Mouse (Mus musculus): Measurements from ENCODE around the gene Lypd3.
A peak's percentile ranks its signal among the peaks of the same experiment; 100 is the strongest.
"Not testable (repeated sequence)": the region's sequence is repeated elsewhere in the genome, so short reads cannot be mapped to it uniquely, and the experiment has no call there.

The Lypd3 gene

DNA sequence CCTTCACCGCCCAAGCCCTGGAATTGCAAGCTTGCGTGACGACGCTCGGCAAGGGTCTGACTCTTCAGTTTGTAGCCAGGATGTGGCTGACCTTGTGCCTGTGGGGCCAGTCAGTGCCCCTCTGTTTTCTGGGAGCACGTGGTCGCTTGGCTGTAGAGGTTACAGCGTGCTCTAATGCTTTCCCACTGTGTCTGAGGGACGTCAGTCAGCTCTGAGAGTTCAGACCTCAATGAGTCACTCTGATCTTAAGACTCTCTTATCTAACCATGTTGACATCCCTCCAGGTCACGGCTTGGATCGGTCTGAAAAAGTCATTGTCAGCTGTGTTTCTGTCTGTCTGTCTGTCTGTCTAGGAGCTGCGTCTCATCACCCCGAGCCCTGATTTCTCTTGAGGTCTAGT lies 21.5 kb upstream of the Lypd3 start:
- no peak for DNase-seq

GRCm38 (mm10) chr7:24617763-24618162 lies 18.6 kb upstream of the Lypd3 start:
- no peak for DNase-seq

GRCm38 (mm10) chr7:24618374-24618773 lies 18.0 kb upstream of the Lypd3 start:
- not testable (repeated sequence) for DNase-seq

- DNase-seq = peak; percentile 11
These were observed 16.5 kb upstream of the Lypd3 start for GRCm38 (mm10) chr7:24619671-24620397.

DNA sequence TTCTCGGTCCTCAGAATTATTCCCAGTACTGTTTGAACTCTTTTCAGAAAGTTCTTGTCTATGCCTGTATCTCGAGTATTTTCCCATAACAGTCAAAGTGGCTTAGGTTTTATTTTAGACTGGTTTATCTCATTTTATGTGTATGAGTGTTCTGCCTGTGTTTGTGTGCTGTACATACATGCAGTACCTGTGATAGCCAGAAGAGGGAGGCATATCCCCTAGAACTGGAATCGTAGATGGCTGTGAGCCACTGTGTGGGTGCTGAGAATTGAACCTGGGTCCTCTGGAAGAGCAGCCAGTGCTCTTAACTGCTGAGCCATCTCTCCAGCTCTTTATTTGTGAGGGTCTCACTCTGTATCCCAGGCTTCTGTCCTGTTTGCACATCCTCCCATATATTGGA lies 15.2 kb upstream of the Lypd3 start:
- DNase-seq = peak; percentile 15

DNA sequence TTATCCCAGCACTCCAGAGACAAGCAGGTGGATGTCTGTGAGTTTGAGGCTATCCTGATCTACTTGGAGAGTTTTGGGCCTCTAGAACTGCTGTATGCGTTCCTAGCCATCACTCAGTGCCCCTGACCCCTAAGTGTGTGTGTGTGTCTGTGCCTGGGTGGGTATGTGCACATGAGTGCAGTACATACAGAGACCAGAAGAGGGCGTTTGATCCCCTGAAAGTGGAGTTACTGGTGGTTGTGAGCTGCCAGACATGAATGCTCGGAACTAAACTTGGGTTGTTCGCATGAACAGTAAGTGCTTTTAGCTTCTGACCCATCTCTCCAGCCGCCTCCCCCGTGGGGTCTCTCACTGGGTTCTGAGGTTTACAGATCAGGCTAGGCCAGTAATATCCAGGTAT lies 13.4 kb upstream of the Lypd3 start:
- peak; percentile 11 for DNase-seq

GRCm38 (mm10) chr7:24628685-24629610 lies 7.4 kb upstream of the Lypd3 start:
- peak; percentile 92 for DNase-seq

- DNase-seq = no peak
These were observed 6.7 kb upstream of the Lypd3 start for GRCm38 (mm10) chr7:24629672-24630071.

DNA sequence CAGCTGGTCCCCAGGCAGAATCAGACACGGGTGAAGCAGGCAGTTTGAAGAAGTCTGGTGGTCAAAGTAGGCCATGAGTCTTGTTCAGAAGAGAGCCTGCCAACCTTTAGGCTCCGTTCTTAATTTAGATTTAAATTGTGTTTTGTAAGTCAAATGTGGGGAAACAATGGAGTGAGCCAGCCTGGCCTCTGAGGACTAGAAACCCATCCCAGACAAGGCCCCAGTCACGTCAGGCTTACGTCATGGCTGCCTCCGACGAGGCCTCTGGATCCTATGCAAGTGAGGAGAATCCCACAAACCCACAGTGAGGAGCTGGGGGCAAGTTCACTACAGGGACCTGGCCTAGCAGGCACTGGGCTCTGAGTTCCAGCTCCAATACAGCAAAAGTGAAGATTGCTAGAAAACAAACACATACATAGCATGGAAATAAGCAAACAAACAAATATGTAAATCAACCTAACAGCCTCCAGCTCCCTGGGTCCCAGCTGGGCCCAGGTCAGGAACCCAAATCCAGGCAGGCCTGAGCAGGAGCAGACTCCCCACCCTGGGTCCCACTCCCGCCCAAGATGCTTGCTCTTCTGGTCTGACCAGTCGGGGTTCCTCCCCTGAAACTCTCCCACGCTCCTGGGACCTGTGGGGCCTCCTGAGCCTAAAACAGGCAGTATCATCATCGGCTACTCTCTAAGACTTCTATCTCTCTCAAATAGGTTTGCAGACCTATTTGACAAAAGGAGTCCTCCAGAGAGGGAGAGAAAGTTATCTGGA lies 6.1 kb upstream of the Lypd3 start:
- DNase-seq = no peak

DNA sequence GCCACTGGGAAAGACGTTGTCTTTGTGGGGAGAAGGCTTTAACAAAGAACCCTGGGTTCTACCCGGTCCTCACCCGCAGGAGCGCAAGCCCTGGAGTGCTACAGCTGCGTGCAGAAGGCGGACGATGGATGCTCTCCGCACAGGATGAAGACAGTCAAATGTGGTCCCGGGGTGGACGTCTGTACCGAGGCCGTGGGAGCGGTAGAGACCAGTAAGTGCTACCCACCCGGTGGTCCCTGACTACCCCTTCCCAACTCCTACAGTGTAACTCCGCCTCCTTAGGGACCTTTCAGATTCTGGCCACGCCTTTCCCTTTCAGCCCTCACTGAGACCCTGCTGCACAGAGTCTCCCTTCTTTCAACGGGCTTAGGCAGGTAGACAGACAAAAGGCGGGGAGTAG lies 696 bp downstream of the Lypd3 start:
- DNase-seq = no peak

- peak; percentile 43 for DNase-seq
These were observed 1.9 kb downstream of the Lypd3 start for GRCm38 (mm10) chr7:24638026-24638856.

DNA sequence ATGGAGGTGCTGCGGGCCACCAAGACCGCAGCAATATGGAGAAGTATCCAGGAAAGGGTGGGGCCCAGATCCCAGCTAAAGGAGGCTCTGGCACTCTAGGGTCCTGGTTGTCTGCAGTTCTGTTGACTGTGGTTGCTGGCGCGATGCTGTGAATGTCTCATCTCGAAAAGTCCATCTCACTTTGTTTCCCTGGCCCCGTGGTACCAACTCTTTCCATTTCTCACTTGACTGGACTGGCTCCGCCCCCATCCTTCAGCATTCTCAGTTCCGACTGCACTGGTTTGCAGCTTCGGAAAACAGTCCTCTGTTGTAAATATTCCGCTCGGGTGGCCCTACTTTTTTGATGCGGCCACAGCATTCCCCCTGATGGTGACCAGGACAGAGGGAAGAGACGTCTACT lies 4.1 kb downstream of the Lypd3 start:
- no peak for DNase-seq

- DNase-seq = peak; percentile 84
These were observed 6.1 kb downstream of the Lypd3 start for GRCm38 (mm10) chr7:24642491-24642890.

DNA sequence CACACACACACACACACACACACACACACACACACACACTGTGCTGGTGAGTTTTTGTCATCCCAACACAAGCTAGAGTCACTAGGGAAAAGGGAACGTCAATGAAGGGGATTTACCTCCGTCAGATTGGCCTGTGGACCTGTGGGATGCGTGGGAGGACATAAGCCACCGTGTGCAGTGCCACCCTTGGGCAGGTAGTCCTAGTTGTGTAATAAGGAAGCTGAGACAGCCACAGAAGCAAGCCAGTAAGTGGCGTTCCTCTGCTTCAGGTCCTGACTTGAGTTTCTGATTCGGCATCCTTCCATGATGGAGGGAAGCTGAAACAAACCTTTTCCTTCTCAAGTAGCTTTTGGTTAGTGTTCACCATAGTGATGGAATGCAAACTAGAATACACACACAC lies 8.1 kb downstream of the Lypd3 start:
- DNase-seq = no peak

DNA sequence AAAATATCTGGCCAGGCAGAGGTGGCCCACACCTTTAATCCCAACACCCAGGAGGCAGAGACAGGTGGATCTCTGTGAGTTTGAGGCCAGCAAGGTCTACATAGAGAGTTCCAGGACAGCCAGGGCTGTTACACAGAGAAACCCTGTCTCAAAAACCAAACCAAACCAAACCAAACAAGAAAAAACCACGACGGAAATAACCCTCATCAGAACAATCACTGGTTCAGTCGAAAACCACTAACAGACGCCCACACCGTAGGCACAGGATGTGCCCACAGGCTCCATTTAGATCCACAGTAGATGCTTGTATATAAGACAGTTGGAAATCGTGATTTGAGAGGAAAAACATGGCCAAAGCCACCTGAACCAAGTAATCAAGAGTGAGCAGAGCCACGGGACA lies 8.6 kb downstream of the Lypd3 start:
- DNase-seq = no peak

DNA sequence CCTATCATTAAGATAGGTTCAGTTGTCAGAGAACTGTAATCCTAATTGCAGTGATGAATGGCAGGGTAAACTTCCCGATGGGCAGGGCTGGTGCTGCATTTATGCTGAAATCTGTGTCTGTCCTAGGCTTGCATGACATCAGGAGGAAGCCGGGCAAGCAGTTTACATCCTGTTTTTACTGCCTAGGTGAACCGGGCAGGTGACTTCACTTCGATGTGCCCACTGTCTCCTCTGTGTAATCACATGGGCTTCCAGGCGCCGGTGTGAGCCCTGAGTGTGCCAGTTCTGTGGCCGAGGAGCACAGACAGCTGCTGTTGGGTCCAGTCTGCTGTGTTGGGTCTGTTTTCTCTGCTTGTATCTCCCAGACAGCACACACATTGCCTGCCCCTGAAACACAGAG lies 10.1 kb downstream of the Lypd3 start:
- DNase-seq = no peak

- DNase-seq = peak; percentile 76
These were observed 17.3 kb downstream of the Lypd3 start for GRCm38 (mm10) chr7:24653681-24654080.

DNA sequence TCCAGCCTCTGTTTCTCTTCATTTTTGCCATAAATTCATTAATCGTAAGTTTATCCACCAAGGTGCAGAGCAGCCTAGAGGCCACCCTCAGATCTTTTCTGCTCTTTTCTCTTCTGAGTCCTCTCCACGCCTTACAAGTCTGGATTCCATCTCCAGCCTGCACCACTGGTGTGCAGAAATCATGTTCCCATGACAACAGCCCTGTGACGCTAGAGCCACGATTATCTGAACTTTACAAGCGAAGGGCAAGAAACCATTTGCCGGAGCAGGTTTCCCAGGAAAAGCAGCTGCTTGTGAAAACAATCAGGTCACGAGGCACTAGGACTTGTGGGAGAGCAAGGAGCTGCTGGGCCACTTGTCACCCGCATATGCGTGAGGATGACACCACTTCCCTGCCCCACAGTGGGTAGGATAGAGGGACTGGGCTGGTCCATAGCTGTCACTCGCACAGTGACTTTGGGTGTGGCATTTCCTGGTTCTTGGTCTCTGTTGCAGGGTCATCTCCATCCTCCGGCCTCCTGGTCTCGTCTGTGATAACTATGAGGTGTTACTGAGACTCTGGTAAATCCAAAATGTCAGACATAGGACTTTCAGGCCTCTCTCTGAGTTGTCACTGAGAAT lies 23.5 kb downstream of the Lypd3 start:
- DNase-seq = no peak

- DNase-seq = peak; percentile 54
These were observed 25.0 kb downstream of the Lypd3 start for GRCm38 (mm10) chr7:24661118-24661904.

- peak; percentile 93 for DNase-seq
These were observed 26.2 kb downstream of the Lypd3 start for GRCm38 (mm10) chr7:24662575-24662974.

- no peak for DNase-seq
These were observed 28.0 kb downstream of the Lypd3 start for GRCm38 (mm10) chr7:24664301-24664700.
